Mouse (Mus musculus): Measurements from ENCODE around the gene Aatk. TPM values are rescaled to one million over a fixed set of nuclear protein-coding genes. Genes with fewer than 3 reads are reported as not detected.

Gene Aatk
- total RNA-seq (2014; fragmentation: Nextera tagmentation) (not detected in 2 replicates), total RNA-seq (2017) (0.35 and 0.38 TPM in 2 replicates), polyA plus RNA-seq (2012) (not detected in 2 replicates)

DNA sequence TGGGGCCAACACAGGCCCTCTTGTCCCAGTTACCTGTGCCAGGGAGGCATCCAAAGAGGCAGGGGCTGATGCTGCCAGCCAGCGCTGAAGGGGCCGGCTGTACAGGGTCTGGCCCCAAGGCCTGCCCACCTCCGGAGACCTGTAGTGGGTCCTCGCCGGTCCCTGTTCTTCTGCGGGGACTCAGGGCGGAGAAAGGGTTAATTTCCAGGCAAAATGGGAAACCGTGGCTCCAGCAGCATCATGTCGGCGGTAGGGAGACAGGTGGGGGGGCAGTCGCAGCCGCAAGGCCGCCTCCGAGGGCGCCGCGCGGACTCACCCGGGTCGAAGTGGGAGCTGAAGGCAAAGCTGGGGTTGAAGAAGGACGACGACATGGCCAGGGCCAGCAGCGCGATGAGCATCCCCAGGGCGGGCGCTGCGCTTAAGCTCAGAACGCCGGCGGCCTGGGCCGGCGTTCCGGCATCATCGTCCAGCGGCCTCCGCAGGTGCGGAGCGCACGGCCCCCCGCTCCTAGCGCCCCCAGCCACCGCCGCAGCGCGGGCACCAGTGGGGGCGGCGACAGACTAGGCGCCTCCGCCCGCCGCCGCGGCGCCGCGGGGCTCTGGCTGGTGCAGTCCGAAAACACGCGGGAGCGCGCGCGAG lies at the start of gene Aatk:
Gene Aatk (minus strand): TSS at position 615 of the 639 bp plus-strand sequence.
- ATAC-seq (ENCODE audit: extremely low read depth, insufficient number of reproducible peaks, low FRiP score, poor library complexity, severe bottlenecking) (no peak), DNase-seq (ENCODE audit: low spot score) (no peak)
- TF ChIP-seq TAL1 (conservative IDR thresholded peaks at IDR 0.05; ENCODE audit: low read depth, low read length) (no peak), CTCF (IDR thresholded peaks at IDR 0.05; ENCODE audit: low read depth, low read length) (no peak), POLR2AphosphoS5 (IDR thresholded peaks at IDR 0.05; ENCODE audit: insufficient replicate concordance, low read depth, low read length) (no peak), GATA1 (IDR thresholded peaks at IDR 0.05; ENCODE audit: borderline replicate concordance, low read length) (no peak), GATA2 (IDR thresholded peaks at IDR 0.05; ENCODE audit: borderline replicate concordance, low read depth, low read length) (no peak)
- Histone ChIP-seq H3K36me3 (replicated peaks) (no peaks in the 10 kb centered on the region), H3K4me3 (ENCODE audit: low read depth, low read length) (no peak within 1 kb of the TSS), H3K9me3 (replicated peaks) (no peaks in the 10 kb centered on the region), H3K27me3 (ENCODE audit: insufficient read depth, low read length) (peaks cover 34% of the 10 kb centered on the region), H3K4me1 (ENCODE audit: insufficient read depth, low read depth, low read length) (no peaks in the 10 kb centered on the region; the same call in 1 of the 2 replicates)

DNA sequence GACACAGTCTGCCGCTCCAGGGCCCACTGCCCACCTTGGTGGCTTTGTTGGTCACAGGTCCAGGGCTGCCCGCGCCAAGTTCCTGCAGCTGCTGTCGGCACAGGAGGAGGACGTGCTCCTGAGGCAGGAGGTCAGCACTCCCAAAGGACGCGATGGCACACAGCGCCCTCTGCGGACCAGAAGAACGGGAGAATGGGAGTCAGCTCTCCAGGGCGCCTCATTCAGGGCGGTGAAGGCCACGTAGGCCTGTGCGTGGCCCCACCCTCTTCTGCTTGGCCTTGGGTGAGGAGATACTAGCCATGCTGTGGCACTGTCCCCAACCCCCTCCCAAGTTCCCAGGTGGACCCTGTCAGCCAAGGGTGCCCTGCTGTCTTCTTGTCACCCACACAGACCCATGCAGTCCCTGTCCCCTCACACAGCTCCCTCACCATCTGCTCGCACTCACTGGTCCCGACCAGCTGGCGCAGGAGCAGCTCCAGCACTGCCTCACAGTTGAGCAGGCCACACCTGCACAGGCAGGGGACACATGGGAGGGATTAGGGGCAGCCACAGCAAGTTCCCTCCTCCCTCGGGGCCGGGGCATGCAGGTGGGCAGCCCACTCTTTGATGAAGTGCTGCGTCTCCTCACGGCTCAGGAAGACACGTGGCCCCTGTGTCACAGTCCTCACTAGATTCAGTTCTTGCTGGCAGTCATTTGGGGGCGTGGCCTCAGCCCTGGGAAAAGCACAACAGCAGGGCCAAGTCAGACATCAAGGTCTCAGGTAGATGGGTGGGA lies 46.0 kb upstream of the Aatk start:
- Histone ChIP-seq H3K36me3 (replicated peaks) (peaks cover 79% of the 10 kb centered on the region), H3K4me1 (ENCODE audit: insufficient read depth, low read depth, low read length) (peaks cover 35% of the 10 kb centered on the region), H3K27me3 (ENCODE audit: insufficient read depth, low read length) (no peaks in the 10 kb centered on the region), H3K4me3 (ENCODE audit: low read depth, low read length) (no peak overlapping the region), H3K9me3 (replicated peaks) (no peaks in the 10 kb centered on the region)
- ATAC-seq (ENCODE audit: extremely low read depth, insufficient number of reproducible peaks, low FRiP score, poor library complexity, severe bottlenecking) (no peak), DNase-seq (ENCODE audit: low spot score) (no peak)
- no peak for TF ChIP-seq GATA2 (IDR thresholded peaks at IDR 0.05; ENCODE audit: borderline replicate concordance, low read depth, low read length)
- TF ChIP-seq TAL1 (conservative IDR thresholded peaks at IDR 0.05; ENCODE audit: low read depth, low read length): no peak
- TF ChIP-seq CTCF (IDR thresholded peaks at IDR 0.05; ENCODE audit: low read depth, low read length): no peak
- TF ChIP-seq POLR2AphosphoS5 (IDR thresholded peaks at IDR 0.05; ENCODE audit: insufficient replicate concordance, low read depth, low read length): no peak
- TF ChIP-seq GATA1 (IDR thresholded peaks at IDR 0.05; ENCODE audit: borderline replicate concordance, low read length): no peak

DNA sequence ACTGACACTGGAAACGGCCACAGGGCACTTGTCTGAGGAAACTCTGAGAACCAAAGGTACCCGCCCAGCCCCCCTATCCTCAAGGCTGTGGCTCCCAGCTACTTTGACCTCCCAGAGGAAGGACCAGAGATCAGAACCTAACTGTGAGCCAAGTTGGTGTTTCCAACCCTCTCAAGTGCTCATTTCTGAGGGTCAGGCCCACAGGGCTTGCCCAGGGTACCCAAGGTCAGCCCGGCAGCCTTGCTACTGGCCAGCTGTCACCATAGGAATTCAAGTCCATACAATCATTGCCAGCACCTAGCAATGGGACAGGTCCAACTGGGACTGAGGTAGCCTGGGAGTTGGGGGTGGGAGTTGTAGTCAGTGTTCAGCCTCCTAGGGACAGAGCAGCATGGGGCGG lies 43.7 kb upstream of the Aatk start:
- peaks cover 60% of the 10 kb centered on the region for H3K36me3 ChIP-seq (replicated peaks)

DNA sequence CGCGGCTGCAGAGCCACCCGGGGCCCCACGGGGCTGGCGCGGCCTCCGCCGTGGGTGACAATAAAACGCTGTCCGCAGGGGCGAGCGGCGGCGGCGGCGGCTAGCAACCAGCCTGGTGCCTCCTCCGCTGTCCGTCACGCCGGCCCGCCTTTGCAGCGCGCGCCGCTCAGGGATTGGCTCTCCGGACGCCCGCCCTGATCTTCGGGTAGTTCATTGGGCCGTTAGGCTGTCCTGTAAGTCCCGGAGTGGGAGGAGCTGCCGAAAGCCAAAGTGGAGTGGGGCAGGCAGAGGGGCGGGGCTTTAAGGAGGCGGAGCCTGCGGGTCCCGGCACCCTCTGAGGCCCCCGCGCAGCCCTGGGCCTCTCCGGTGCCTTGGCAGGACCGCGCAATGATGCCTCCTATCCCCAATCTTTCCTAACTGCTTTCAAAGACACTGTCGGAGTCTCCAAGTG lies 39.8 kb upstream of the Aatk start, which contains the start of gene Cep131:
Gene Cep131 (minus strand): TSS at position 126 of the 451 bp plus-strand sequence.
- TF ChIP-seq GATA1 (IDR thresholded peaks at IDR 0.05; ENCODE audit: borderline replicate concordance, low read length) (no peak), GATA2 (IDR thresholded peaks at IDR 0.05; ENCODE audit: borderline replicate concordance, low read depth, low read length) (no peak), CTCF (IDR thresholded peaks at IDR 0.05; ENCODE audit: low read depth, low read length) (no peak), TAL1 (conservative IDR thresholded peaks at IDR 0.05; ENCODE audit: low read depth, low read length) (no peak), POLR2AphosphoS5 (IDR thresholded peaks at IDR 0.05; ENCODE audit: insufficient replicate concordance, low read depth, low read length) (no peak)
- DNase-seq (ENCODE audit: low spot score): peak; percentile 100
- H3K4me3 ChIP-seq (ENCODE audit: low read depth, low read length): peak within 1 kb of the TSS; percentile 94
- H3K4me1 ChIP-seq (ENCODE audit: insufficient read depth, low read depth, low read length): peaks cover 29% of the 10 kb centered on the region
- H3K9me3 ChIP-seq (replicated peaks): no peaks in the 10 kb centered on the region
- no peaks in the 10 kb centered on the region for H3K27me3 ChIP-seq (ENCODE audit: insufficient read depth, low read length)
- H3K36me3 ChIP-seq (replicated peaks): peaks cover 47% of the 10 kb centered on the region
- ATAC-seq (ENCODE audit: extremely low read depth, insufficient number of reproducible peaks, low FRiP score, poor library complexity, severe bottlenecking): peak; percentile 99

More for the DNA sequence above, 43.7 kb upstream of the Aatk start:
- Histone ChIP-seq H3K9me3 (replicated peaks) (no peaks in the 10 kb centered on the region), H3K4me1 (ENCODE audit: insufficient read depth, low read depth, low read length) (peaks cover 27% of the 10 kb centered on the region), H3K27me3 (ENCODE audit: insufficient read depth, low read length) (no peaks in the 10 kb centered on the region), H3K4me3 (ENCODE audit: low read depth, low read length) (no peak overlapping the region)
- ATAC-seq (ENCODE audit: extremely low read depth, insufficient number of reproducible peaks, low FRiP score, poor library complexity, severe bottlenecking): no peak
- DNase-seq (ENCODE audit: low spot score): no peak
- TF ChIP-seq GATA1 (IDR thresholded peaks at IDR 0.05; ENCODE audit: borderline replicate concordance, low read length): no peak
- no peak for TF ChIP-seq POLR2AphosphoS5 (IDR thresholded peaks at IDR 0.05; ENCODE audit: insufficient replicate concordance, low read depth, low read length)
- TF ChIP-seq GATA2 (IDR thresholded peaks at IDR 0.05; ENCODE audit: borderline replicate concordance, low read depth, low read length): no peak
- no peak for TF ChIP-seq CTCF (IDR thresholded peaks at IDR 0.05; ENCODE audit: low read depth, low read length)
- TF ChIP-seq TAL1 (conservative IDR thresholded peaks at IDR 0.05; ENCODE audit: low read depth, low read length): no peak

DNA sequence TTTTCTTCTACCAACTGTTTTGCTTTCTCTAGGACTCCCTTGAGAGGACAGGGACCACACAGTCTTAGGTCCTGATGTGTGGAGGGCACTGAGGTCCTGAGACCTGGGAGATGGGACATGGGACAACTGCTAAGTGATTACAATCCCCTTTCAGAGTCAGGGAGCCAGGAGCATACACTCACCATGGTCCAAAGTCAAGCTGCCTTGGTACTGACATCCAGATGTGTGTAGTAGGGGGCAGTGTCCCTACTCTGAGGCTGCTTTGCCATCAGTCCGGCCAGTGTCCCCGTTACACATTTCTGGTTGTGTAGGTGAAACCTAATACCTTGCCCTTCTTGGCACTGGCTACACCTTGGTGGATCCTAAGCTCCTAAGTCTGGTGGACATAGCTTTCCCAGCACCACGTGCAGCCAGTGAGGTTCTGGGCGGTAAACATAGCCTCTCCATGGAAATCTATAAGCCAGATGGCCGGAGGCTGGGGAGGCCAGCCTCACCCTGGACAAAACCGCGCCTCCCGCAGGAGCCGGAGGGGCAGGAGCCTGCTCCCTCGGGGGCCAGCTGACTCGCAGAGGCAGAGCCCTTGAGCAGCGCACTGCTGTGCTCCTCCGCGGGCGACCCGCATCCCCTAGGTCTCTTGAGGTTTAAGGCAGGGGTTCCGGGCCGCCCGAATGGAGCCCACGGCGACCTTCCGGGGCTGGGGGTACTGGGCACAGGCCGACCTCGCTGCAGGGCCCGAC lies 39.1 kb upstream of the Aatk start:
- Histone ChIP-seq H3K27me3 (ENCODE audit: insufficient read depth, low read length) (no peaks in the 10 kb centered on the region), H3K36me3 (replicated peaks) (peaks cover 47% of the 10 kb centered on the region), H3K9me3 (replicated peaks) (no peaks in the 10 kb centered on the region), H3K4me1 (ENCODE audit: insufficient read depth, low read depth, low read length) (peaks cover 29% of the 10 kb centered on the region), H3K4me3 (ENCODE audit: low read depth, low read length) (peak overlapping the region; percentile 94)
- ATAC-seq (ENCODE audit: extremely low read depth, insufficient number of reproducible peaks, low FRiP score, poor library complexity, severe bottlenecking): no peak
- TF ChIP-seq CTCF (IDR thresholded peaks at IDR 0.05; ENCODE audit: low read depth, low read length) (no peak), TAL1 (conservative IDR thresholded peaks at IDR 0.05; ENCODE audit: low read depth, low read length) (no peak), GATA2 (IDR thresholded peaks at IDR 0.05; ENCODE audit: borderline replicate concordance, low read depth, low read length) (no peak), POLR2AphosphoS5 (IDR thresholded peaks at IDR 0.05; ENCODE audit: insufficient replicate concordance, low read depth, low read length) (no peak), GATA1 (IDR thresholded peaks at IDR 0.05; ENCODE audit: borderline replicate concordance, low read length) (no peak)
- peak; percentile 63 for DNase-seq (ENCODE audit: low spot score)

Data from G1E (cell line).